Mouse (Mus musculus) macrophage (primary cell): ENCODE measurements around the gene Gm45713. TPM values are rescaled to one million over a fixed set of nuclear protein-coding genes. Genes with fewer than 3 reads are reported as not detected.

ENCODE experiments used
- H3K27ac ChIP-seq: fragments of 350-480 bp; formaldehyde crosslinking; 2 replicates; pipeline ENCODE4 v1.9.0; 2021
- H3K36me3 ChIP-seq: fragments of 350-480 bp; formaldehyde crosslinking; 2 replicates; pipeline ENCODE4 v1.9.0; 2021; ENCODE audit errors: inconsistent target
- H3K4me3 ChIP-seq: fragments of 350-480 bp; formaldehyde crosslinking; 2 replicates; pipeline ENCODE4 v1.9.0; 2021; ENCODE audit errors: inconsistent target
- H3K79me2 ChIP-seq: fragments of 350-480 bp; formaldehyde crosslinking; 2 replicates; pipeline ENCODE4 v1.9.0; 2021; ENCODE audit errors: inconsistent target
- WGBS: methylation state at CpG from one replicate; pipeline ENCODE4 v1.1.7; 2026; ENCODE audit warnings: inconsistent platforms; ENCODE audit not compliant: missing documents; 5-methylcytosine and 5-hydroxymethylcytosine counted together
- polyA plus RNA-seq: library from polyadenylated mRNA; stranded (reverse); fragments of 250-400 nt; gene quantifications from 3 replicates; pipeline ENCODE4 v1.2.4, GENCODE M21; 2018; ENCODE audit warnings: inconsistent platforms

Gm45713 gene
- polyA plus RNA-seq, 1 experiment from 2014 or later = not detected

GRCm38 (mm10) chr7:45078513-45078912, 57.5 kb downstream of the Gm45713 start:
- peaks cover 11% of the 10 kb centered on the region for H3K79me2 ChIP-seq
- no peak overlapping the region for H3K27ac ChIP-seq
- H3K4me3 ChIP-seq = no peak overlapping the region
- peaks cover 34% of the 10 kb centered on the region; the same call in 1 of the 2 replicates for H3K36me3 ChIP-seq
- WGBS = 45% methylated on average over 9 of the region's 9 CpGs

DNA sequence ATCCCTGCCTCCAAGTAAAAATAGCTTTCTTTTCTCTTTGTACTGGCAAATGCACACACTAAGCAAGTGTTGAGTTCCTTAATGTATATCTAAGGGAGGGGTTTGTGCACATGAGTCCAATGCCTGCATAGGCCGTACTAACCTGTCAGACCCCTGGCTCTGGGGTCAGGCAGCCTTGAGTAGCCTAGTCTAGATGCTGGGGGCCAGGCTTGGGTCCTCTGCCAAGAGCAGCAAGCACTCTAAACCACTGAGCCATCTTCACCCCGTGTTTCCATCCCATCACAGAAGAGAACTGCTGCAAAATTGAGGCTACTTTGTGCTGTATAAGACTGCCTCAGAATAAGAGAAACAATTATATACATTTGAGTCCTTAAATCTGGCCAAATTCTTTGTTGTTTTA, 58.2 kb downstream of the Gm45713 start:
- peaks cover 35% of the 10 kb centered on the region; the same call in 1 of the 2 replicates for H3K36me3 ChIP-seq
- 100% methylated on average over 2 of the region's 2 CpGs for WGBS

DNA sequence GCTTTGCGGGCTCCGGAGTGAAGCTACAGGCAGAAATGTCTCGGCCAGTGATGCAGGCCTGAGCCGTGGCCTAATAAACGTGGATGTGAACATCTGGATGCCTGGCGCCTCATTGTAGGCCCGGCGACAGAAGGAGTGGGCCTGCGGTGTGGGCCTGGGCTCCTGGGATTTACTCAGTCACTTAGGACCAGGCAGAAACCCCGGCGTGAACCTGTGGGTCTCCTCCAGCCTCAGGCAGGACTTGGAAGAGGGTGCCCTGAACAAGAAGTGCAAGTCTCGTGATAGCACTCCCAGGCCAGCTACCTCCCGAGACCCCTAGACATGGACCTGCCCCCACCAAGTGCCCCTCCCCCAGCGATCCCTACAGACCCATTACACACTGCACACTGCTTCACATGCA, 58.7 kb downstream of the Gm45713 start:
- 91% methylated on average over 13 of the region's 14 CpGs for WGBS
- Histone ChIP-seq H3K4me3 (no peak overlapping the region), H3K36me3 (peaks cover 35% of the 10 kb centered on the region; the same call in 1 of the 2 replicates), H3K79me2 (peaks cover 23% of the 10 kb centered on the region), H3K27ac (no peak overlapping the region)

More for the DNA sequence above, 58.2 kb downstream of the Gm45713 start:
- no peak overlapping the region for H3K27ac ChIP-seq
- no peak overlapping the region for H3K4me3 ChIP-seq
- peaks cover 18% of the 10 kb centered on the region for H3K79me2 ChIP-seq

GRCm38 (mm10) chr7:45076501-45076900, 59.5 kb downstream of the Gm45713 start:
- H3K36me3 ChIP-seq = peaks cover 35% of the 10 kb centered on the region; the same call in 1 of the 2 replicates
- 93% methylated on average over 19 of the region's 30 CpGs for WGBS
- no peak overlapping the region for H3K27ac ChIP-seq
- H3K79me2 ChIP-seq = peaks cover 31% of the 10 kb centered on the region
- H3K4me3 ChIP-seq = no peak overlapping the region

Other genes with a start within 250 kb of the Gm45713 start
- gene Med25, start 243.5 kb downstream of the Gm45713 start, polyA plus RNA-seq = 24.5 to 28.2 TPM (median 26.1 TPM) in 3 replicates
- gene Fuz, start 240.2 kb downstream of the Gm45713 start, polyA plus RNA-seq = 4.6 to 8.8 TPM (median 6.1 TPM) in 3 replicates
- 49.8 to 76.6 TPM (median 75.0 TPM) in 3 replicates for gene Ap2a1, start 206.7 kb downstream of the Gm45713 start, polyA plus RNA-seq
- not detected in 3 replicates for gene Tsks, start 193.0 kb downstream of the Gm45713 start, polyA plus RNA-seq
- not detected in 3 replicates for gene Cpt1c, start 161.4 kb downstream of the Gm45713 start, polyA plus RNA-seq
- 53.7 to 169 TPM (median 55.6 TPM) in 3 replicates for gene Prmt1, start 149.7 kb downstream of the Gm45713 start, polyA plus RNA-seq
- gene Irf3, start 138.6 kb downstream of the Gm45713 start, polyA plus RNA-seq = 30.9 to 55.5 TPM (median 35.0 TPM) in 3 replicates
- gene Bcl2l12, start 137.5 kb downstream of the Gm45713 start, polyA plus RNA-seq = 10.9 to 14.5 TPM (median 12.9 TPM) in 3 replicates
- gene Scaf1, start 119.9 kb downstream of the Gm45713 start, polyA plus RNA-seq = 32.6 to 36.9 TPM (median 32.9 TPM) in 3 replicates
- gene Rras, start 118.3 kb downstream of the Gm45713 start, polyA plus RNA-seq = 23.5 to 51.8 TPM (median 29.9 TPM) in 3 replicates
- 15.5 to 17.7 TPM (median 17.1 TPM) in 3 replicates for gene Prr12, start 83.3 kb downstream of the Gm45713 start, polyA plus RNA-seq
- 40.1 to 50.7 TPM (median 45.7 TPM) in 3 replicates for gene Nosip, start 73.8 kb downstream of the Gm45713 start, polyA plus RNA-seq
- gene Prrg2, start 73.6 kb downstream of the Gm45713 start, polyA plus RNA-seq = 19.0 to 31.7 TPM (median 28.6 TPM) in 3 replicates
- 0.67 to 5.1 TPM (median 3.1 TPM) in 3 replicates for gene Rcn3, start 44.0 kb downstream of the Gm45713 start, polyA plus RNA-seq
- gene Fcgrt, start 32.4 kb downstream of the Gm45713 start, polyA plus RNA-seq = 84.4 to 284 TPM (median 160 TPM) in 3 replicates
- 1,184 to 1,556 TPM (median 1,388 TPM) in 3 replicates for gene Rps11, start 11.8 kb downstream of the Gm45713 start, polyA plus RNA-seq
- 804 to 2,026 TPM (median 1,578 TPM) in 3 replicates for gene Rpl13a, start 7.5 kb downstream of the Gm45713 start, polyA plus RNA-seq
- gene Flt3l, start 201 bp upstream of the Gm45713 start, polyA plus RNA-seq = 4.4 to 9.9 TPM (median 8.0 TPM) in 3 replicates
- 34.1 to 75.8 TPM (median 39.7 TPM) in 3 replicates for gene Pih1d1, start 18.1 kb upstream of the Gm45713 start, polyA plus RNA-seq
- gene Aldh16a1, start 18.4 kb upstream of the Gm45713 start, polyA plus RNA-seq = 13.0 to 39.0 TPM (median 19.2 TPM) in 3 replicates
- gene Slc17a7, start 27.7 kb upstream of the Gm45713 start, polyA plus RNA-seq = not detected in 3 replicates
- not detected in 3 replicates for gene Gfy, start 43.3 kb upstream of the Gm45713 start, polyA plus RNA-seq
- gene Pth2, start 44.8 kb upstream of the Gm45713 start, polyA plus RNA-seq = not detected in 3 replicates
- not detected in 3 replicates for gene Ccdc155, start 68.7 kb upstream of the Gm45713 start, polyA plus RNA-seq
- gene Dkkl1, start 75.9 kb upstream of the Gm45713 start, polyA plus RNA-seq = not detected in 3 replicates
- gene Tead2, start 79.5 kb upstream of the Gm45713 start, polyA plus RNA-seq = not detected in 3 replicates
- 88.2 to 139 TPM (median 131 TPM) in 3 replicates for gene Cd37, start 102.9 kb upstream of the Gm45713 start, polyA plus RNA-seq
- not detected in 3 replicates for gene Slc6a16, start 104.9 kb upstream of the Gm45713 start, polyA plus RNA-seq
- gene Slc6a21, start 141.3 kb upstream of the Gm45713 start, polyA plus RNA-seq = not detected in 3 replicates
- gene Trpm4, start 197.5 kb upstream of the Gm45713 start, polyA plus RNA-seq = 4.2 to 6.1 TPM (median 4.7 TPM) in 3 replicates
- not detected in 3 replicates for gene Hrc, start 199.1 kb upstream of the Gm45713 start, polyA plus RNA-seq
- gene Ppfia3, start 230.8 kb upstream of the Gm45713 start, polyA plus RNA-seq = 0.27 to 0.75 TPM in 2 of 3 replicates, not detected in the other
- gene Lin7b, start 234.4 kb upstream of the Gm45713 start, polyA plus RNA-seq = 0.50 TPM in 1 of 3 replicates, not detected in the others